Mouse (Mus musculus): ENCODE results near the gene Wdr89.

The Wdr89 gene

DNA sequence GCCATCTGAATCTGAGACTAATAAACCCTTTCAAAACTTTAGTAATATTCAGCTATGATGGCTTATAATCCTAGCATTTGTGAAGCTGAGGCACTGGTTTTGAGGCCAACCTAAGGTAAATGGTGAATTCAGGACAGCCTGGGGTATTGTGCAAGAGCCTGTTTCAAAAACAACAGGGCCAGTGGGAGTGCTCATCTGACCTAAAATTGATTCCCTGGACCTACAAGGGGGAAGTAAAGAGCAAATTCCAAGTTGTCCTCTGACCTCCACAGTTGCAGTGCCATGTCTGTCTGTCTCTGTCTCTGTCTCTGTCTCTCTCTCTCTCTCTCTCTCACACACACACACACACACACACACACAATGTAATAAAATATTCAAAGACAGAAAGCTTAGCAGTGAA lies 2.4 kb downstream of the Wdr89 start:
- no peak for DNase-seq

DNA sequence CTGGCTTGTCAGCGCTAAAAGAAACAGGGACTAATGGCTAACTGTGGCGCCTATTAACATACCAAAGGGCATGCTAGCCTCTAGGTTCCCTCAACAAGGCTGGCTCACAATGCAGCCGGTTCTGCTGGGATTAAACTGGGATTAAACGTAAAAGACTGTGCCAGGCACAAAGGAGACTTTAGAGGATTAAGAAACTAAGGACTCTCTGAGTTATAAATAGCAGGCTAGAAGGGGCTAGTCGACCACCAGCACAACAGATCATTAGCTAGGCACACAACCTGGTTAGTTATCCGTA lies 4.9 kb downstream of the Wdr89 start:
- DNase-seq = no peak

DNA sequence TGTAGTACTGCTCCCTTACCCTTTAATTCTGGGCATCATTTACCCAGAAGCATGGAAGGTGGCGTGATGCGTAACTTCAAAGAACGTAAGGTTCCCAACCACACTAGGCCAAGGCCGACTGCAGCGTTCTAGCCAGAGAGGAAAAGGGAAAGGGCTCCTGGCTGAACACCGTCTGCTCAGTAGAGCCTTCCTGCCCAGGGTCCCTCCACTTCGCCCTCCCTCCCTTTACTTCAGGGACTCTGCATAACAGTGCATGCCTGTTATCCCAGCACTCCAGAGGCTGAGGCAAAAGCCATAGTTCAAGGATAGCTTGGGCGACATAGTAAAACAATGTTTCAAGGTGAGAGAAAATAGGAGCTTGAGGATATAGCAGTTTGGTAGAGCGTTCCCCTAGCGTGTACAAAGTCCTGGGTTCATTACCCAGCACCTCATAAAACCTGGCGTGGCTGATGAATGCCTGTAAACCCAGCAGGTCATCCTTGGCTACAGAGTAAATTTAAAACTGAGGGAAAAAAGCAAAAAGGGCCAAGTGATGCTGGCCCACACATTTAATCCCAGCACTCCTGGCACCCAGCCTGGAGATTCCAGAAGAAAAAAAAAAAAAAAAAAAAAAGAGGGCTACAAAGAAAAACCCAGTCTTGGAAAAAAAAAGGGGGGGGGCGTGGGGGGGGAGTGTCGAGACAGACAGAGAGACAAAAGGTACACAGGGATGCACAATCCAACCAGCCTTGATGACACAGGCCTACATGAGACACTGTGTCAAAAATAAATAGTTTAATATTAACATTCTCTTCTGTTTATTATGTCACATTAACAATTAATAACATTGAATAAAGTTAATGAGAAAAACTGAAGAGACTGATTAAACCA lies 5.5 kb downstream of the Wdr89 start:
- DNase-seq = no peak

DNA sequence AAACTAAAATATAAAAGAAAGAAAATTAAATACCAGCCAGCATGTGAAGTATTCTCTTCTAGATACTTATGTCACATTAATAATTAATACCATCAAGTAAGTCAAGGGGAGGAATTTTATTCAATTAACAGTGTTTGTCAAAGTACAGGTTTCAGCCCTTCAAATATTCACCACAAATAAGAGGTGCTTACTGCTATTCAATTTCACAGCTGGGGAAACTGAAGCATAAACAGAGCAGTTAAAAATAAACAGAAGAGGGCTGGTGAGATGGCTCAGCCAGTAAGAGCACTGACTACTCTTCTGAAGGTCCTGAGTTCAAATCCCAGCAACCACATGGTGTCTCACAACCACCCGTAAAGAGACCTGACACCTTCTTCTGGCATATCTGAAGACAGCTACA lies 7.0 kb downstream of the Wdr89 start:
- no peak for DNase-seq

DNA sequence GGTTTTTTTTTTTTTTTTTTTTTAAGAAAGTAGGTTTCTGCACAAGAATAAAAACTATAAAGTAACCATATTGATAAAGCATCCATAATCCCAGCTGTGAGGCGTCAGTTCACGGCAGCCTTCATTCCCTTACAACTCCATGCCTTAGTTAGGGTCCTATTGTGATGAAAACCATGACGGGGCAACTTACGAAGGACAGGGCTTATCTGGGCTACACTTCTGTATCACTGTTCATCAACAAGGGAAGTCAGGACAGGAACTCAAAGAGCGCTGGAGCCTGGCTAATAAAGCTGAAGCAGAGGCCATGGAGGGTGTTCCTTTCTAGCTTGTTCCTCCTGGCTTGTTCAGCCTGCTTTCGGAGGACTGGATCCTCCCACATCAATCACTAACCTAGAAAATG lies 10.9 kb downstream of the Wdr89 start:
- no peak for DNase-seq

DNA sequence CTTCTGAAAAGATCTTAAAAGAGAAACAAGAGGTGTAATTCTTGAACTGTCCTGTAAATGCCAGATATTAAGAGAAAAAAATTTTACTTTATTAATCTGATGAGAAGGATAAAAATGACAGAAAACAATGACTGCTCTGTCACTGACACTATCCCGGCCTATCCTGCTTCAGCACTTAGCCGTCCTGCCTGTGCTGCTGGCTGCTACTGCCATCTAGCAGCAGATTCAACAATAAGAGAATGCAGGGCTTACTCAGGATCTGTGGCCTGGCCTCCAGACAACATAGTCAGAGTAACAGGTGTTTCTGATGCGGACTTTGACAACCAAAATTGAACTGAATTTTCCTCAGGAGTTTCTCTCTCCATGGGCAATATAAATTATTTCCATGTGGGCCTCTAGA lies 12.8 kb downstream of the Wdr89 start:
- peak in 1 of 2 experiments; percentile 17 for DNase-seq

DNA sequence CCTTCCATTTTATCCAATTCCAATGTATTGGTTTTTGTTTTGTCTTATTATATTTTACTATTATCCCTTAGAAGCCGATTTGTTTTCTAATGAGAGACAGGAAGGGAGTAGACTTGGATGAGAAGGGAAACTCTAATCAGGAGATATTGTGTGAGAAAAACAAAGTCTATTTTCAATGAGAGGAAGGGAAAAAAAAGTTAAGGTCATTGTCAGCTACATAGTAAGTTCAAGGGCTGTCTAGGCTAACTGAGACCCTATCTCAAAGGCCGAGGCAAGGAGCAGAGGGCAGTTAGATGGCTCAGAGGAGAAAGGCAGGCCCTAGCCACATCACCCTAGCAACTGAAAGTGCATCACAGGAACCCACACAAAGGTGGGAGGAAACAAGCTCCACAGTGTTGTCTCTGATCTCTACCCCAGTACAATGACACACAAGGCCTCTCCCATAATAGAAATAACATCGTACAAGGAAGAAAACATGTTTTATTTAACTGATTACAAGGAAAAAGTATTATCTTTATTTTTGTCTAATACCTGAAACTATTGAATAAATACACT lies 15.0 kb downstream of the Wdr89 start:
- no peak for DNase-seq

DNA sequence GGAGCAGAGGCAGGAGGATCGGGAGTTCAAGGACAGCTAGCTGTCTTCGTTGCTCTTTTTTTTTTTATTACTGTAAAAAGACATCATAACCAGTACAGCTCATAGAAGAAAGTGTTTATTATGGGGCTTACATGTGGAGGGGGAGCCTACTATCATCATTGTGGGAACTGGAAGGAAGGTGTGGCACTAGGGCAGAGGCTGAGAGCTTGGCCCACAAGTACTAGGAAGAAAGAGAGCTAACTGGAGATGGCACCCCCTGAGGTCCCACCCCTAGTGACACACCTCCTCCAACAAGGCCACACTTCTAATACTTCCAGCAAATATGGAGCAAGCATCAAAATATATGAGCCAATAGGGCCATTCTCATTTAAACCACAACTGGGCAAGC lies 19.6 kb downstream of the Wdr89 start:
- DNase-seq = no peak

DNA sequence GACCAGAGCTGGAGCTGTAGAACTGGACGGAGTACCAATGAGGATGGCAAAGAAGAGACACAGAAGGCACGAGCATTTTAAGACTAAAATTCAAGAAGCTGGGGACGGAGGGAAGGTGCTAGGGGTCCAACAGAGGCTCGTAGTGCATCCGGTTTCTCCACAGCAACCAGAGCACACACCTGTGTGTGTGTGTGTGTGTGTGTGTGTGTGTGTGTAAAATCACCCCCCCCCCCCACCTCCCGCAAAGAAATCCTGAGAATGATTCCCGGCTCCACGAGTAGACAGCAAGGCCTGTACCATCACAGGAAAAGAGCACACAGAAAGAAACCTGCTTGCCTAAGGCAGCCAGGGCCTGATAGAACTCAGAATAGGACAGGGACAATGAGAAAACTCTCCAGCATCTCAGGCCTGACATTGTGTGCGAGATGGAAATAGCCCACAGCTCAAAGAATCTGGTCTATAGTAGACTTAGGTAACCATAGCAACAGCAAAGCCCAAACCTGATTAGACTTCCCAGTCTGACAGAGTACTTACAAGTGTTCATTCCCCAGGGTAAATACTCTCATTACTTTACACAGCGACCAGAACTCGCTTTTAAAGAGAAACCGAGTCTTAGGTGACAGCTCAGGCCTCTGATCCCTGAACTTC lies 20.2 kb downstream of the Wdr89 start:
- DNase-seq = no peak

DNA sequence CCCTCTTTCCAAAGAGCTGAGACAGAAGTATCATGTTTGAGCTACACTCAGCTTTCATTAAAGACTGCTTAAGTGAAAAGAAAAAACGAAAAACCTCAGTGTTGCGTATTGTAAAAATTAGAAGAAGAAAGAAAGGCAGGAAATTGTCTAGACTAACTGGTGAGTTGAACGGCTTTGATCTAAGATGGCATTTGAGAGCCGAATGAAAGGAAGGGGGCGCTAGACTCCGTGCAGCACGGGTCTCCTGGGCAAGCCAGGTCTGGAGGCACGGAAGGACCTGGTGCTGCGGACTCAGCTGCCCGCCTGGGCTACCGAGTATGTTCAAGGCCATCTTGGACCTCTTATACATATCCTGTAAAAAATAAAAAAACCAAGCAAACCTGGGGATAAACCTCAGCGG lies 21.1 kb downstream of the Wdr89 start:
- no peak for DNase-seq

DNA sequence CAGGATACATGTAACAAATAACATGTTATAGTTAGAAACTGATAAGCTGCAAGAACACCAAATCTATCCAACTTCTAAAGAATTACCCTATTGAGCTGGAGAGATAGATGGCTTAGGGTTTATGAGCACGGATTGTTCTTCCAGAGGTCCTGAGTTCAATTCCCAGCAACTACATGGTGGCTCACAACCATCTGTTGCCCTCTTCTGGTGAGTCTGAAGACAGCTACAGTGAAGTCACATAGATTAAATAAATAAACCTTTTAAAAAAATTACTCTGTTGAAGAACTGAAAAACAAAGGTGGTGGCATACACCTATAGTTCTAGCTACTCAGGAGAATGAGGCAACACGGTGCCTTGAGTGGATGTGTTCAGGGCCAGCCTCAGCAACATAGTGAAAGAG lies 21.7 kb downstream of the Wdr89 start:
- DNase-seq = no peak

DNA sequence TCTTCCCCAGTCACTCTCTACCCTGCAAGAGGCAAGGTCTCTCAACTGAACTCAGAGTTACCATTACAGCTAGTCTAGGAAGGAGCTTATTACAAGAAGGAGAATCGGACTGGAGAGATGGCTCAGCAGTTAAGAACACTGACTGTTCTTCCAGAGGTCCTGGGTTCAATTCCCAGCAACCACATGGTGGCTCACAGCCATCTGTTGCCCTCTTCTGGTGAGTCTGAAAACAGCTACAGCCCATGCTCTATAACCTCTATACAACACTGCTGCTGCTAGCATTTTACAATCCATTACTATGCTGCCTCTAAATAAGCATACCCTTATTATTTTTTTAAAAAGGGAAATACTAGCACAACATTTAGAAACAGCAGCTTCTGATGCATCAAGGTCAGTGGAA lies 23.6 kb downstream of the Wdr89 start:
- no peak for DNase-seq

DNA sequence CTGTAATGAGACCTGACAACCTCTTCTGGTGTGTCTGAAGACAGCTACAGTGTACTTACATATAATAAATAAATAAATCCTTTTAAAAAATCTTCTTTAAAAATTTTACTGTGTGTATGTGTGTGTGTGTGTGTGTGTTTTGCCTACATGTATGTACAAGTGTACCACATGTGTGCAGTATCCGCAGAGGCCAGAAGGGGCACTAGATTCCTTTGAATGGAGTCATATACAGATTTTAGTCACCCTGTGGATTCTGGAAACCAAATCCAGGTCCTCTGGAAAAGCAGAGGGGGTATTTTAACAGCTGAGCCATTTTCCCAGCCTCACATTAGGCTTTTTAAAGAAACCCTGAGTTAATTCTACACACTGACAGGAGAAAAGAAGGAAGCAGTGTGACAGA lies 27.6 kb downstream of the Wdr89 start:
- no peak for DNase-seq

DNA sequence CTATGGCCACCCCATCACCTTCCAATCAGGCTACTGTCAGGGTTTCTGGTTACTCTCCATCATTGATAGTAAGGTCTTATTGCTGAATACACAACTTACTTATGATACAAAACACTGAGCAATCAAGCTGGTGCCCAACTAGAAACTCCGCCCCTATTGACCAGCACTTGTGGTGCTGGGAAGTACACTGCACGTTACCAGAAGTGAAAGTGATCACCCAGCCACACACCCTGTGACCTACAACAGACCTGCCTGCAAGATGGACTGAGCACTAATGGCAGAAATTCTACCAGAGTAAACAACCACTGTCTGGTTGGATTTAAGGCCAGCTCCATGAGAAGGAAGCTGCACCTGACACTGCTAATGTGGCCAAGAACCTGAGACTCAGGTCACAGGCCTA lies 31.0 kb downstream of the Wdr89 start:
- no peak for DNase-seq

DNA sequence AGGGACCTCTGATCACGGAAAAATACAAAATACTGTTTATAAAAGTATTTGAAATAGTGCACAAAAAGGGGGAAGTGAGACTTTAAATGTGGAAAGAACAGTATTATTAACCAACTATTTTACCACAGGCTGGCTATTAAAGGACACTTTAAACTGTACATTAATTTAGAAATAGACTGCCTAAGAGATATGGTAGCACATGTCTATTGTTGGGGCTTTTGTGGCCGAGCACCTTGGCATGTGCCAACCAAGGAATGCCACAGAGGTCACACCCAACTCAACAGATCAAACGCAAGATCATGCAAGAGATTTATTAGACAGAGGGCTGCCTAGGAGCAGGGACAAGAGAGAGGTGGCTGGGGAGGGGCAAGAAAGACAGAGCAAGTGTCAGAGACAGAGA lies 32.2 kb downstream of the Wdr89 start:
- no peak for DNase-seq

DNA sequence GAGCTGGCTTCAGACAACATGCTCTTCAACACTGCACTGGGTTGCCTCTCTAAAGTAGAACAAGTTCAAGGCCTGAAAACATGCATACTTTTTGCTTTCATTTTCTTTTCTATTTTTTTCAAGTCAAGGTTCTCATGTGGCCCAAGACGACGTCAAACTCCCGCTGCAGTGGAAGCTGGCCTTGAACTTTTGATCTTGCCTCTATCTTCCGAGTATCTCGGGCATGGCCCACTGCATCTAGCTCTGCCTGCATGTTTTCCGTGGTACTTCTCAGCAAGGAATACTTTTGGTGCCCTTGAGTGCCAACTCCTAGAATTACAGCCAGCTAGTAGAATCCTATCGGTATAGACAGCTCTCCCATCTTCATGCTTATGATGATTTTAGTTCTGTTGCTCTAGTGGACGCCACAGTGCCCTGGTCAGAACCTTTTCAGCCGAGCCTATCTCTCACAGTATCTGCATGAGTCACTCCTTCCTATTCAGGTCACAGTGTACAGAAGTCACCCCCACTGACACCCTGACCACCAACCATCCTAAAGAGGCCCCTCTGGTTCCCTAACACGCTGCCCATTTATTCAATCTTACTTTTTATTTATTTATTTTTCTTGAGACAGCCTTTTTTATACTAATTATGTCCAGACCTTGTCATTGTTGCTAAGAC lies 33.4 kb downstream of the Wdr89 start:
- DNase-seq = no peak

DNA sequence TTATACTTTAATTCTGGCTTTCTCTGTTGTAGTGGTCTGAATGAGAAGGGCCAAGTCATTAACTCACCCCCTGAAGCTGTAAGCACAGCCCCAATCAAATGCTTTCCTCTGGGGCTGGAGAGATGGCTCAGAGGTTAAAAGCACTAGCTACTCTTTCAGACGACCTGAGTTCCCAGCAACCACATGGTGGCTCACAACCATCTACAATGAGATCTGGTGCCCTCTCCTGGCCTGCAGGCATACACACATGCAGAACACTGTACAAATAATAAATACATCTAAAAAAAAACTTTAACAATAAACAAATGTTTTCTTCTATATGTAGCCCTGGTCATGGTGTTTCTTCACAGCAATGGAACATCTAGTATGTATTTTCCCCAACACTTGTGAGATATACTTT lies 39.7 kb downstream of the Wdr89 start:
- no peak for DNase-seq

DNA sequence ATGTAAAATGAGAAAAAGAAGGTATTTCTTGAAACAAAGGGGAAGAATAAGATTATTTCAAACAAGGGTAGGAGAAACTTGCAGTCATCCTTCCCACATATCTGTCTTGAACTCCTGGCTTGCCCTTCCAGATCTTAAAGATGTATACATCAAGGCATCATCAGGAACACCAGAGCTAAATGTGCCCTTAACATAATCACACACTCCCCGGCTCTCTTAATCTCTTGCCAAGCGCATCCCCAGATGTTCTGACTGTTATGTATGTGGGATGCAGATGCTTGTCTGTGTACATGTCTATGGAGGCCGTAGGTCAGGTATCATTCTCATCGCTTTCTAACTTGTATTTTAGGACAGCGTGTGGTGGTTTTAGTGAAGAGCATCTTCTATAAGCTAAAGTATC lies 46.0 kb downstream of the Wdr89 start:
- DNase-seq = no peak

DNA sequence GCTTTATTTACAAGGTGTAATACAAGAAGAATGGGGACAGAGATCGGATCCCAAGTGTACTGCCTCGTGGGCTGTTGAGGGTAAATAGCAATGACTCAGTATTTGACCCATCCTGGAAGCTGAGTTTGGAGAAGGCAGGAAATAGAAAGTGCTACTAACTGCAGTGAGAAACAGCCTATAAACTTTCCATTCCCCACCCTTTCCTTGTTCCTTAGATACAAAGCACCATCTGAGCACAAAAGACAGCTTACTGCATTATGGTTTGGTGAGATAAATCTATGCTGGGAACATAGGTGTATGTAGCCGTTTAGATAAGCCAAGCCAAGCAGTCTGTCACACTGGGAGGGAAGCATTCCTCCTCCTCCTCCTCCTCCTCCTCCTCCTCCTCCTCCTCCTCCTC lies 46.5 kb downstream of the Wdr89 start:
- no peak for DNase-seq

DNA sequence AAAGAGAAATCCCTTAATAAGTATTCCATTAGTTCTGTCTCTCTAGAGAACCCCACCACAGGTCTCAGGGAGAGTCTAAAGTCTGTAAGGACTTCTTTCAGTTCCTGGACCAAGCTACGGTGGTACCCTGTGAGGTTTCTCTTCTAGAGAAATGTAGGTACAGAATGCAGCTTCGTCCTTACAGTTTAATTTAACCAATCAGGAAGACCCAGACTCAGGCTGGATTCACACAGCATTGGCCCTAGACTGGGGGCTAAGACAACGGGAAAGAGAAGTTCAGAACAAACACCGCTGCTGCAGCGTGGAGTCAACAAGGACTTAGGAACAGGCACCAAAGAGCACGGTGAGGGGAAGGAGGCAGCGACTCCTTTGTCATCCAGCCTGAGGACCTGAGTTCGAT lies 52.5 kb downstream of the Wdr89 start:
- no peak for DNase-seq

DNA sequence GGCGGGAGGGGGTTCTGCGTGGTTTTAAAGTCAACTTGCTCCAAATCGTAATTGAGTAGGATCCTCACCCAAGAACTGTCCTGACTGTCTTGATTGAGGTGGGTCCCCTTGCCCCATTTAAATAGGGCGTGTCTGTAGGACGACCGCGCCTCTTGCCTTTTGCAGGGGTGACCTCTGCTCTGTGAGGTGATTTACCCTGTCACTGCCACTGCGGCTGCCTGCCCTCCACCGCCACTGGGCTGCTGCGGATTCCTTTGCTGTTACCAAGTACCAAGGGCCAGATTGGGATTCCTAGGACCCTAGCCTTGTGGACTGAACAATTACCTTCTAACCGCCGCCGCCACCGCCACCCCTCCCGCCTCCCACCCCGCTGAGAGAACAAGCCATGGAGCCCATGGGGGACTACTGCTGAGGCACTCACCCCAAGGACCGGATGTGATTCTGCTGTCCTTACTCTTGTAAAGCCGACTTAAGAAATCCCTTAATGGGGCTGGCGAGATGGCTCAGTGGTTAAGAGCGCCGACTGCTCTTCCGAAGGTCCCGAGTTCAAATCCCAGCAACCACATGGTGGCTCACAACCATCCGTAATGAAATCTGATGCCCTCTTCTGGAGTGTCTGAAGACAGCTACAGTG lies 53.1 kb downstream of the Wdr89 start:
- peak in 1 of 2 experiments; percentile 10 for DNase-seq

DNA sequence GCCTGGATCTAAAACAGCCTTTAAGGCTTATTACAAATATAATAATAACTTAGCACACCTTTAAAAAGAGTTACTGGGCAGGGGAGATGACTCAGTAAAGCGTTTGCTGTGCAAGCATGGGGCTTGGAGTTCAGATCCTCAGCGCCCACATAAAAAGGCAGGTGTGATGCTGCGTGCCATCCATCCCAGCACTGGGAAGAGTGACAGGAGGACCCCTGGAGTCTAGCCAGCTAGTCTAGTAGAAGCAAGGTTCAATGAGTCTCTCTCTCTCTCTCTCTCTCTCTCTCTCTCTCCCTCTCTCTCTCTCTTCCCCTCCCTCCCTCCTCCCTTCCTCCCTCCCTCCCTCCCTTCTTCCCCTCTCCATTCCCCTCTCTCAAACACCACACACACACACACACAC lies 53.8 kb downstream of the Wdr89 start:
- DNase-seq = no peak

DNA sequence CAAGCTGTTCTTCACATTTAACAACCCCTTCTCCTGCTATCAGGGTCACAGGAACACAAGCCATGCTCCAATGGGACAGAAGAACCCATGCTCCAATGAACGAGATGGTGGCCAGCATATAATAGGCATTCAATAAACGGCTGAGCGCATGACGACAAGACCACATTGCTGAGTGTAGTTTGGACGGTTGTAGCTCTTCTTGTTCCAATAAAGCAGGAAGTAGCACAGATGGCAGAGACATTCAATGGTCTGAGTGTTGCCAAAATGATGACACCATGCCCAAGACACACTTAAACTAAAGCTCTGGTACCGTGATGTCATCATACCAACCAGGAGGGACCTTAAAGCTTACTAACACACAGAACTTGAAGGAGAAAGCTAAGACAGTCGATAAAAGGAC lies 56.6 kb downstream of the Wdr89 start:
- DNase-seq = no peak

DNA sequence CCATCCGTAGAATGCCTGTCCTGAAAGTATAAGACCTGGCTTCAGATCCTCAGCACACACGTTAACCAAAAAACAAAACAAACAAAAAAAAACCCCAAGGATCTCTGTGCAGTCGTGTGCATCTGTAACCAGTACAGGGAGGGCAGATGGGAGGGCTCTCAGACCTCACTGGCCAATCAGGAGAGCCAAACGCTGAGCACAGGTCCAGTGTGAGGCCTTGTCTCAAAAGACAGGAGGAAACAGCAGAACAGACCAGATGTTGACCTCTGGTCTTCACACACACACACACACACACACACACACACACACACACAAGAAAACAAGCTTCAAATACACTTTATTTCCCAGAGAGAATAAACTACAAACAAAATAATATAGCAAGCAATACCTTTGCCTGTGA lies 69.8 kb downstream of the Wdr89 start:
- peak in 1 of 2 experiments; percentile 11 for DNase-seq

All from thymus, postnatal 36 days (tissue).